Mouse (Mus musculus) embryo, embryonic 9.5 days (tissue): Measurements from ENCODE around the gene H2al1a.

Source experiments
- DNase-seq: peaks from one replicate; pipeline ENCODE4 v3.0.0-alpha.2; 2017; ENCODE audit errors: extremely low spot score

Gene H2al1a

GRCm38 (mm10) chrX:11345762-11346161 is 46.7 kb downstream of the H2al1a start:
- no peak for DNase-seq

GRCm38 (mm10) chrX:11346756-11347155 is 47.7 kb downstream of the H2al1a start:
- no peak for DNase-seq
